Mouse (Mus musculus): ENCODE data around the gene Camkmt.

The Camkmt gene

DNA sequence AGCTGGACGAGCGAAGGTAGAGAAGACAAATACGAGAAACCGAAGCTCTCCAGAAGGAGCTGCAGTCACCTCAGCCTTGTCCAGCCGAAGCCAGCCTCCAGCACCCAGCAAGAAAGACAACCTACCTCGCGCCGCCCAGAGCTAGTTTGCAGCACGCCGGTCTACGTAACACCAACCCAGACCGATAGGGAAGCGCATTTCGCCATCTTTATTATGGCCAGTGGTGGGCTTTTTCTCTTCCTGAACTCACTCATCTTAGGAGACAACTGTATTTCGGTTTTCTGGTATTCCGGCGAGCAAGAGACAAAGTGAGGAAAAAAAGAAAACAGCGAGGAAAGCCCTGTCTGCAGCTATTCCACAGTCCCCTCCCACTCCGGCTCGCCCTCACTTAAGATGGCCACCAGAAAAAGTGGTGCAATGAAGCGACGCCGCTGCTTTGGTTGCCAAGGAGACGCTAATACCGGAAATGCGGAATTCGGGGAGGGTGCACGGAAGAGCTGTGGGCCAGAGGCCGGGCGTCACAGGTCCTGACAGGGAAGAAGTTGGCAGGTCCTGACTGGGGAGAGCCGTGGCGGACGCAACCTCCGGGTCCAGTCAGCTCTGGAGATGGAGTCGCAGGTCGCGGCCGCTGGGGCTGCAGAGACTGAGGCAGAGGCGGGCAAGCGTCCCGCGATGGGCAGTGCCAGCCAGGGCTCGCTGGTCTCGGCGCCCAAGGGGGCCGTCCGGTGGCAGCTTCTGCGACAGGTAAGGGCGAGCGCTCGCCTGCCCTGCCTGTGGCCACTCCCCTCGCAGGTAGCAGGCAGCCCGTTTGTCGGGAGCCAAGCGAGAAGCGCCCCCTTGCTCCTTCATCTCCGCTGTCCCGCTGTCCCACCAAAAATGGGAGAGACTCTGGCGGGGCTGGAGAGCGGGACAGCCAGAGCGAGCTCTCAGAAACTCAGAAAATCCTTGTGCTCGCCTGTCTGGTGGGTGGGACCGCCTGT is at the start of gene Camkmt, which contains the start of gene Prepl:
TSS of gene Camkmt (plus strand) at position 433 of the 980 bp plus-strand sequence.
TSS of gene Prepl (minus strand) at position 122 of the 980 bp plus-strand sequence.
- peak; percentile 95 to 96 for DNase-seq (ENCODE audit: low spot score in 2 of 2)

DNA sequence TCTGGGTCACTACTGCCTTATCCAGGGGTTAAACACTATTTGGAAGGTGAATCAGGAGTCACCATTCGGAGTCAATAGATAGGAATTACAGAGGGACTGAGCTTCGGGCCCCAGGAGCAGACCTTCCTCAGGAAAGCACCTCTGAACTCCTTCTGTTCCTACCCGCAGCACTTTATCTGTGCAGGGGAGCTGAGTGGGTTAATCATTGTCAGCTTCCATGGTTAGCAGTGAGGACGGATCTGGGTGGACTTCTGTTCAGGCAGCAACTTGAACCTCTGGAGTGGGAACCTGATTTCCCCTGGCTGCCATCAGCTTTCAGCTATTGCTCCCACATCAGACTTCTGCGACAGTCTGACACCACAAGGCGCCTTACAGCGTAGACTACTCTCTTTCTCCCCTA is 49.4 kb upstream of the Camkmt start:
- no peak for DNase-seq (ENCODE audit: low spot score in 2 of 2)

DNA sequence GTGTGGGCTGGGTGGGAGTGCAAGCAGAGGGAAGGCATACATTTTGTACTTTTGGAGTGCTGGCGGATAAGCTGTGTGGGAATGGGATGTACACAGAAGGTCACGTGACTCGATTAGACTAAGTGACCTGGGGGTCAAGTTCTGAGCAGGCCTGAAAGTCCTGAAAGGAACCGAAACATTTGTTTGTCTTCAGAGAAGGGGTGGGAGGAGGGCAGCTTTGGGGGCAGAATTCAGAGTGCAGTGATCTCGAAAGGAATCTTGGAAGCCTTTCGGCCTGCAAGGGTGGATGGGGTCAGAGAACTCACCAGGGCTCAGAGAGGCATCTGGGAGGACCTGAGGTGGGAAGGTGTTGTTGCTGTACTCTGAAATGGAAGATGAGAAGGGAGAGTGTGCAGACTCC is 47.9 kb upstream of the Camkmt start:
- no peak for DNase-seq (ENCODE audit: low spot score in 2 of 2)

DNA sequence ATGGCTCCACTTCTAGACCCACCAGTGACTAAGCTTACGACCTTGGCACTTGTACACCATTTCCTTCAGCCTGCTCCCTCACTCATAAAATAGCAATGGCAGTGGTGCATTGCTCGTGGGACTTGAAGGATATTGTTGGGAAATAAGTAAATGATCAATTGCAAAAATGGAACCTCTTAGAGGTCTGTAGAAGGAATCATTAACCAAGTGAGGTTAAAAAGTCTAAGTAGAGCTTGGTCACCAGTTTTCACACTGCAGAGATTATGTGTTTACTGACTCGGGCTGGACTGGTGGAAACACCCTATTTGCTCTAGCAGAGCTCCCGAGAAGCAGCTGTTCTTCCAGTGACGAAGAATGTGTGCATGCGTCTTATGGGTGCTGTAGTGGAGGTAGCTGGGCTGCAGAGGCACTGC is 46.9 kb upstream of the Camkmt start:
- DNase-seq (ENCODE audit: low spot score in 2 of 2): no peak

DNA sequence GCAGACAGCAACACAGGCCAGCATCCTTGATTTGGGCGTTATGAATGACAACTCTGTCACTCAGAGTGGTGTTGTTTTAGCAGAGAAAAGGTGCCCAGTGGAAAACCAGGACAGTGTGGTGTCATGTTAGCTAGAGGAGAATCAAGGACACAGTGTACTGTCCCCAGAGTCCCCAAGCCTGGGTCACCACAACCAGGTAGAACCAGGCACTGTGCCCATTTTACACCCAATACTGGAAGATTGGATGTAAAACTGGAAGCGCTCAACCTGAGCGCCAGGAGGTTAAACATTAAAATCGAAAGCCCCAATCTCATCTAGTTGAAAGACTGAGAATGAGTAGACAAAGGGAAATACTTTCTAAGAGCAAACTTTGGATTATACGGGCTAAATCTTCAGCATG is 45.9 kb upstream of the Camkmt start:
- DNase-seq (ENCODE audit: low spot score in 2 of 2): no peak

DNA sequence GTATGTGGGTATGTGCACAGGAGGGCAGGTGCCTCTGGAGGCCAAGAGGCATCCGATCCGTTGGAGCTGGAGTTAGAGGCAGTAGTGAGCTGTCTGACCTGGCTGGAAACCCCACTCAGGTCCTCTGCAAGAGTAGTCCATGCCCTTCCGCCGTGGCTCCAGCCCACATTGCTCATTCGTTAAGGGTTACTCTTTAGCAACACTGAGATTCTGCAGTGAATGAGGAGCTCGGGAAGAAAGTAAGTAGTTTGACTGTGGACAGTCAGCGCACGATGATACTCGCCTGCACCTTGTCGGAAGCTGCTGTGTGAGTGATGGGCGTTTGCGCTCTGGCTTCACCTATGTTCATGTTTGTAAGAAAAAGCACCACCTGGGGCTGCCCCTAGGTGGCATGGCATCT is 45.2 kb upstream of the Camkmt start:
- DNase-seq (ENCODE audit: low spot score in 2 of 2): no peak

DNA sequence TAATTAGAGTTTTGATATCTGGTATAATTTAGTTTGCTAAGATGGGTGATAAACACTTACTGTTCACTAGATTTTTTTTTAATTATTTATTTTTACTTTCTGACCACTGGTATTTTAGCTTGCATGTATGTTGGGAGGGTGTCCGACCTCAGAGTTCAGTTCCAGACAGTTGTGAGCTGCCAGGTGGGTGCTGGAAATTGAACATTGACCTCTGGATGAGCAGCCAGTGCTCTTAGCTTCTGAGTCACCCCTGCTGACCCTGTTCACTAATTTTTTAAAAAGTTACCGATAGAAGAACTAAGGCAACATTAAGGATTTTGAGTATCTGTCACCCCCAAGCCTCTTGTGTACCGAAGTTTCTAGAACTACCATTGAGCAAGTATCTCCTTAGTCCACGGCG is 42.0 kb upstream of the Camkmt start:
- DNase-seq (ENCODE audit: low spot score in 2 of 2): no peak

DNA sequence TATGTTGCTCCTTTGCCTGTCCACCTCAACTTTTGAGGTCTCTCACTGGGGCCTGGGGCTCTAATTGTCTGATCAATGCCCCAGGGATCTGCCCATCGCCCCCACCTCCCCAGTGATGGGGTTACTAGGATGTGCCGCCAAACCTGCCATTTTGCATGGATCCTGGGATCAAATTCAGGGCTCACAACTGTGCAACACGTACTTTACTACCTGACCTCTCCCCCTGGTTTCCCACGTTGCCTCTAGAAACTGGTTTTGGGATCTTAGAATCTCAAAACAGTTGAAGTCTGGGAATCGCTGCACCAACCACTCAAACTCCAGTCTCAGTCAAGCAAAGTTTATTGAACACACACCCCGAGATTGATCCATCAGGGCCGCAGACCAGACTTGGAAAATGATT is 32.1 kb upstream of the Camkmt start:
- DNase-seq (ENCODE audit: low spot score in 2 of 2): no peak

DNA sequence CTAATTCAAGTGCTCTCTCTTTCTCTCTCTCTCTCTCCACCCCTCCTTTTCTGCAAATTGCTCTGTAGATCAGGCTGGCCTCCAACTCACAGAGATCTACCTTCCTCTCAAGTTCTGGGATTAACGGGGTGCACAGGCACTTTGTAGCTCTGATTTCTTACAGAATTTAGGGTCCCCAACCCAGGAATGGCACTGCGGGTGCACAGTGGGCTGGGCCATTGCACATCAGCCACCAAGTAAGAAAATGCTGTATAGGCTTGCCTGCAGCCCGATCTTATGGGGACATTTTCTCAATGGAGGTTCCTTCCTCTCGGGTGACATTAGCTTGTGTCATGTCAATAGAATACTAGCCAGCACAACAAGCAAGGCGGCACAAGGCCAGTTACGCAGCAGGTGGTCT is 31.2 kb upstream of the Camkmt start:
- no peak for DNase-seq (ENCODE audit: low spot score in 2 of 2)

DNA sequence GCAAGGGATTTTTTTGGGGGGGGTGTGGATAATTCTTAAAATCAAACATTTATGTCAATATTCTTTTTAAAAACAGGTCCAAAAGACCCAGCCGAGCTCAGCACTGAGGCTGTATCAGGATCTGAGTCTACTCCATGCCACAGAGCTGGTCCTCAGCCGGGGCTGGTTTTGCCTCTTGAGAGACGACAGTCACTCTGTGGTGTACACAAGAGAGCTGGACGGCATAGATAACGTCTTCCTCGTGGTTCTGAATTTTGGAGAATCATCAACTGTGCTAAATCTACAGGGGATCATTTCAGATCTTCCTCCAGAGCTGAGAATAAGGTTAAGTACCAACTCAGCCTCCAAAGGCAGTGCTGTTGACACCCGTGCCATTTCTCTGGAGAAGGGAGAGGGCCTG is 26.8 kb upstream of the Camkmt start:
- no peak for DNase-seq (ENCODE audit: low spot score in 2 of 2)

DNA sequence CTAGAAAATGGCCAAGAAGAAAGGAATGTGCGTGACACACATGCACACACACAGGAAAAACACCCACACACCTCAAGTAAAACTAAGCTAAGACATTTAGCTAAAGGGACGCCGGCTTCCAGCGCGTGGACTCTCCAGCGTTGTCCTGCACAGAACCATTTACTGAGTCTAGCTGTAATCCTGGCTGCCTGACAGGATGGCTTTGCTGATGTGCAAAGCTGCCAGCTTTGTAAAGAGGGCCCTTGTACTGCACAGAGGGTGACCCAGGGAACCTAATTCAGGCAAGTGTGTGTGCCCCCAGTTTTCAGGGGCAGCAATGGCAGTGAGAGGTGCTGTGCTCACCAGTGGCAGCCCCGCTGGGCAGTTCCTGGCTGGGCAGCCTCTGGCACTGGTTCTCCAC is 23.0 kb upstream of the Camkmt start:
- DNase-seq (ENCODE audit: low spot score in 2 of 2): no peak

DNA sequence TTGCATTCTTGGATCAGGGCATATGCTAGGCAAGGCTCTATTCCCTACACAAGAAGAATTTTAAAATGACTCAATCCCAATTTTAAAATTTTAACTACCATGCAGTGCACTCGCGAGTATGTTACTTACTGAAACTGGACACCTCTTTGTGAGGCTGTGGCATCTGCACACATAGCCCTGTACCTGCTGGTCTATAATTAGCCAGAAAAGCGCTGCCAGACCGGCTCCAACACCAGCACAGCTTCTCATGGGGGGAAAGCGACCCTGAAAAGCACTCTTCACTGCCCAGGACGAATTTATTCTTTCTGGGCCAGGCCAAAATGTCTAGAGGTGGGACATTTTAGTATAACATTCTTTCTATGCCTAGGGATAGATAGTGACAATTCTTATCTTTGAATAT is 19.7 kb upstream of the Camkmt start:
- no peak for DNase-seq (ENCODE audit: low spot score in 2 of 2)

DNA sequence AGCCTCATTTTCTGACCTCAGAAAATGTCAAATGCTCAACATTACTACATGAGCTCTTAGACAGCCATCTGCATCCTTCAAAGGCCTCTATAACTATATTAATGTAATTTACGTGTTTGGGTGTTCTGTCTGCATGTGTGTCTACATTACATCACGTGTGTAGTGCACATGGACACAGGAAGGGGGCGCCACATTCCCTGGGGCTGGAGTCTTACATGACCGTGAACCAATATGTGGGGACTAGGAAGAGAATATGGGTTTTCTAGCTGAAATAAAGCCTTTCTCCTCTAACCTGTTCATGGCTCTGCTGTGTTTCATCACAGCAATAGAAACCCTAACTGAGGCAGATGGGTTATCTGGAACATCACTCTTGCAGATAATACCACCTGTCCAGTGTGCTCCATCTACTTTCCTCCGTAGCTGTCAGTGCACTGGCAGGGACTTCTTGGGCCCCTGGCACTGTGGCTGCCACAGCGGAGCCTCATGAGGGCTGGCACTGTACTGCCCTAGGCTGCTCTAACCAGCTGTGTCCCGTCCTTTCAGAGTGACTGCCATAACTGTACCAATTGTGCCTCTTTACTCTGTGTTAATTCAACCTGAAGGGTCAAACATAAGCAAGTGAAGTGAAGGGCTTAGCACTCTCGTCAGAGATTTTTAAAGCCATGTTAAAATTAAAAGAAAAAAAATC is 19.1 kb upstream of the Camkmt start:
- no peak for DNase-seq (ENCODE audit: low spot score in 2 of 2)

DNA sequence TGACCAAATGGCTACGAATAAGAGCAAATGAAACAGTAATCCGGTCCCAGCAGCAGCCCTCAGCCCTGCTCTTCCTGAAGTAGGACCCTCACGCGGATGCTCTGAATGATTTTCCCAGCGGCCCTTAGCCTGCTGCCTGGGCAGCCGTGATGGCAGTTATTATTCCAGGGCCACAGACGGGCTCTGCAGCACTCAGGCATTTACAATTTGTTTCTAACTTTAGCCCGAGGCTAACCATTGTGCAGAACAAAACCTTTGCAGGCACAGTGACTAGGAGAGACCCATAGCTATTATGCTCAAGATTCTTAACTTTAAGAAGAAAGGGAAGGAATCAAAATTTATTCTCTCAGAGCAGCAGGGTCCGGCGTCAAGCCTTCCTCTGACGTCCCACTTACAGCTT is 18.0 kb upstream of the Camkmt start:
- no peak for DNase-seq (ENCODE audit: low spot score in 2 of 2)

DNA sequence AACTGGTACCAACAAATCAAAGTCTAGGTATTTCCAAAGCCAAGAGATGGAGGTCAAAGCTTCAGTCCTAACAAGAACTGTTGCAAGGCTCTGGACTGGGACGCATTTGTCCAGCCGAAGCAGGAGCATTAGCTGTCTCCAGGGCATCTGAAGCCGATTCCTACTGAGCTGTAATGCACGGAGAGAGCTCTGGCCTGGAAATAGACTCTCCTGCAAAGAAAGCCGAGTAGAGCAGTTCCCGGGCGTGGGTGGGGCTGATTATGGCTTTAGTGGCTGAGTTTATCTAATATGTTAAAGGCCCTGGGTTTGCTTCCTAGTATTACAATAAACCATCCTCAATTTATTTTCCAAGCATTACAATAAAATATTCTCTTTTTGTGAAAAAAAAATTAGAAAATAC is 17.1 kb upstream of the Camkmt start:
- DNase-seq (ENCODE audit: low spot score in 2 of 2): no peak

DNA sequence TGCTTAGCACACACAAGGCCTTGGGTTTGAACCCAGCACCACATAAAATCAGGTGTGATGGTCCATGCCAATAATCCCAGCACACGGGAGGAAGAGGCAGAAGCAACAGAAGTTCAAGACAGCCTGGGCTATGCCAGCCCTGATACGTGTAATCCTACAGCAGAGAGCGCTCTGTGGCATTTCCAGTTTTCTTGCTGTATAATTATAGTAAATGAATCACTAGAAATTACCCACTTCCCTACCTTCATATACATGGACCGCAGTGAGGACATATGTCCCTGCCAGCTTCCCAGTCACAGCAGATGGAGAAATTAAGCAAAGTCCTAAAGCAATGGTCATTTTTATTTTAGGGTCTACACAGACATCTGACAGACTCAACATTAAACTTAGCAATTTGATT is 16.3 kb upstream of the Camkmt start:
- DNase-seq (ENCODE audit: low spot score in 2 of 2): no peak

DNA sequence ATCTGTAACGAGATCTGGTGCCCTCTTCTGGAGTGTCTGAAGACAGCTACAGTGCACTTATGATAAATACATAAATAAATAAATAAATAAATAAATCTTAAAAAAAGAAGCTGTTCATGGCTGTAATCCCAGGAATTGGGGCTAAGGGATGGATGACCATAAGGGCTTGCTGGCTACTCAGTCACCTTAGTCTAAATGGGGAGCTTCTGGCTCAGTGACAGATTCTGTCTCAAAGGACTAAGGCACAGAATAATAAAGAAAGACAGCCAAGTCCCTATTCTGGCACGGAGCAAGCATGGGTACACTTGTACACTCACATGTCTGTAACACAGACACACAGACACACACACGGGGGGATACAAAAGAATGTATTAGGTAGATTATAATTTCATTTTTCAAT is 11.1 kb upstream of the Camkmt start:
- DNase-seq (ENCODE audit: low spot score in 2 of 2): no peak

DNA sequence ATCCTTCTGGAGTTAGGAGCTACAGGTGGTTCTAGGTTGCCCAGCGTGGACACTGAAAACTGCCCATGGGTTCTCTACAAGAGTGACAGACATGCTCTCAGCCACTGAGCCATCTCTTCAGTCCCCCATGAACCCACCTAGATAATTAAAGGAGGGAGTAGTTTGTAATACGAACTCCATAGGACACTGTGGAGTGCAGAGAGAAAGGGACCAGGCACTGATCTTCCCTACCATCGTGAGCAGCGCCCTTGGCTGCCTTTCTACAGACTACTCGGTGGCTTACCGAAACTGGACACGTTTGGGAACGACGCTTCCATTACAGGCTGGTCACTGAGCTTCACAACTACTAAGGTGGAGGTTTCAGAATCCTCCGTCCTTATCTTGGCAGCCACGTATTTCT is 9.6 kb upstream of the Camkmt start:
- no peak for DNase-seq (ENCODE audit: low spot score in 2 of 2)

DNA sequence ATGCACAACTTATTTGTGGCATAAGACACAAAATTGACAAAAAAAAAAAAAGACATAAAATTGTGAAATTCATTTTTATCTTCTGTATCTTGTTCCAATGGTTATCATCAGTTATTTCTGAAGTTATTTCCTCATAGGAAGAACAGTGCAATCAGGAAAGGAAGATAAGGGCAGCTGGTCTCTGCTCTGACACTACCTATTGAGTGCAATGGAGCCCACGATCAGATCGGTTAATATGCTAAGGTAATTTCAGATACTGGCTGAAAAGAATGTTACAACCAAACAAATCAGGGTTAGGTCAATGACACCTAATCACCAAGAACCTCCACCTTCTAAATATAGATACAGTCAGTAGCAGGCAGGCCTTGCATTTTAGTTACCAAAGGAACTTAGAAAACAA is 5.0 kb upstream of the Camkmt start:
- no peak for DNase-seq (ENCODE audit: low spot score in 2 of 2)

DNA sequence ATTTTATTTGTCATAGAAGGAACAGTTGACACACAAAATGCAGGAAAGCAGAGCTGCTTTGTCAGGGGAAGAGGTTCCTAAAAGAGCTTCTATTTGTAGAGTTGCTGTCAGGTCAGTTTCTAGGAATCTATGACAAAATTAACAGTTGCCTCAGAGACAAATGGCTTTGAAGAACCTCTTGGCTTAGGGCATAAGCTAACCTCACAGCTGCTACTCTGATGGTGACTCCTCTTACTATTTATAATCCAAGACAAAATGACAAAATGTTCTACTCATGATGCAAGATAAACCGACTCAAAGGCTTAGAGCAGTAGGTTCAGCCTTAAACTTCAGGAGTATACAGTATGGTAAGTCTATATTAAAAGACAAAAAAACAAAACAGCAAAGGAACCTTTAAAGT is 3.9 kb upstream of the Camkmt start:
- DNase-seq (ENCODE audit: low spot score in 2 of 2): no peak

DNA sequence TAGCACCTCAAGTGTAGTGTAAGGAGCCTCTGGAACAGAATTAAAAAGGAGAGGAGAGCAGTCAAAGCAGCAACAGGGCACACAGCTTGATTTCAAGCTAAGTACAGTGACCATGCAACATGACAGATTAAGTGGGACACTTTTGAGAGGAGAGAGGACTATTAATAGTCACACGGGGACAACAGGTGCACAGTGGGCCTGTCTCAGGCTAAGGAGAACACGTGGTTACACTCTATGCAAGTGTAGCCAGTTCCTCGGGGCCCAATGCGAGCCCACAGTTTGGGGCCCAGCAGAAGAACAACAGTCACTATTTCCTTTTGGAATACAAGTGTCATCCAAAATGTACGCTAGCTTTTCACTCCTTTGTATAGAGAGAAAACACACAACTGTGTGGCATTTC is 2.8 kb upstream of the Camkmt start:
- no peak for DNase-seq (ENCODE audit: low spot score in 2 of 2)

DNA sequence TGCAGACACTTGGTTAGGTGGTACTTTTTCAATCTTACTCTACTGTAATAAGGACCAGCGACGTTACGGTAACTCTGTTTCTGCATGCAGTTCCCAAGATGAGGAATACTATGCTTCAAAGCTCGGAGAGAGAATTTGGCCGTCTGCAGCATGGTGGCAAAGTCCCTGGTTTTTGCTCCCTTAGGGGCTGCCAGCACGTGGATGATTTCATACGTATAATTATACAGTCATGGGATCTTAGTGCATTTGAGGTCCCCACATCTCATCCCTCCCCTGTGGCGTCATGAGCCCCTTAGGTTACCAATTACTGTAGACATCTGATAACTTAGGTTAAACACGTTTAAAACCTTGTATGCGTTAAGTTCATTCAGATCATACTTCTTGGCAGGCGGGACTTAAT is 2.0 kb upstream of the Camkmt start:
- DNase-seq (ENCODE audit: low spot score in 2 of 2): no peak

DNA sequence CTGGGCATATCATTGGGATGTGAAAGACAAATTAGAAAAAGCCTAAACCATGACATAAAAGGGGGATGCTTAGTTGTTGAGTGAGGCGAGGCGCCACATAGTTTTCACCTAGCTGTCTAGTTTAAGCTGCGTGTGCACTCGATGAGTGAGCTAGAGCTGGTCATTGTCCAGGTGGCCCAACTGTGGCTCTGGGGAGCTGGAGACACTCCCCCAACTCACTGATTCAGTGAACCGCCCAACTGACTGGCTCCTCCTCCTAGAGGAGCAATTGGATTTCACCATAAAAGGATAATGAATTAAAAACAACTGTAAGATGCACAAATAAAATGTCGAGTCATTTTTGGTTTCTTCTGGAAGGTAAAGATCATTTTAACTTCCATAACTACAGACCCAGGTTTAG is 1.3 kb upstream of the Camkmt start:
- no peak for DNase-seq (ENCODE audit: low spot score in 2 of 2)

Data from spleen, postnatal 36 days (tissue).